Mouse (Mus musculus) G1E (cell line): ENCODE measurements around the gene Lin7c.

ENCODE experiments used
- CTCF ChIP-seq: IDR thresholded peaks from 2 replicates; pipeline ENCODE4 v1.5.1; 2012; ENCODE audit warnings: low read depth, low read length, inconsistent platforms, mixed read lengths
- GATA1 ChIP-seq: IDR thresholded peaks from 2 replicates; pipeline ENCODE4 v1.6.1; 2012; ENCODE audit warnings: borderline replicate concordance, low read length, inconsistent platforms, mixed read lengths

DNA sequence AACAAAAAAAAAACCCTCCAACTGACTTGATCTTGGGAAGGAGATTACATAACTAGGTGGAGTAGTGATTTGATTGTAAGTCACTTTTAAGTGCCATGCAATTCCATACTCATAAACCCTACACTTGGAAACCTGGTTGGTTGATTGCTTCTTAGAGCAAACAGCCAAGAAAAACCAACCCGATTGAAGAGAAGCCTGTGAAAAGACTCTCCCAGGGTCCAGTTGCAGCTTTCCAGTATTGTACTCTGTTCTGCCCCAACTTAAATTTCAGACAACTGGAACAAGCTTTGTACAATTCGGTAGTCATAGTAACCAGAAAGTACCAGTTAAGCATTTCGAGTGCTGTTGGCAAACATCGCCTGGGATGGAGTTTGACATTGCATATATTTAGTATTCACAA is 818 bp downstream of the Lin7c start:
- no peak for TF ChIP-seq CTCF
- no peak for TF ChIP-seq GATA1
